Mouse (Mus musculus) left cerebral cortex, adult 9 months (tissue): ENCODE results near the gene Gm8720.
"Not testable (repeated sequence)": the region's sequence is repeated elsewhere in the genome, so short reads cannot be mapped to it uniquely, and the experiment has no call there.

ENCODE experiments used
- DNase-seq, 2 experiments: peaks; one replicate each; pipeline ENCODE4 v3.0.0; 2022; ENCODE audit warnings: low spot score in 2 of 2

The Gm8720 gene

DNA sequence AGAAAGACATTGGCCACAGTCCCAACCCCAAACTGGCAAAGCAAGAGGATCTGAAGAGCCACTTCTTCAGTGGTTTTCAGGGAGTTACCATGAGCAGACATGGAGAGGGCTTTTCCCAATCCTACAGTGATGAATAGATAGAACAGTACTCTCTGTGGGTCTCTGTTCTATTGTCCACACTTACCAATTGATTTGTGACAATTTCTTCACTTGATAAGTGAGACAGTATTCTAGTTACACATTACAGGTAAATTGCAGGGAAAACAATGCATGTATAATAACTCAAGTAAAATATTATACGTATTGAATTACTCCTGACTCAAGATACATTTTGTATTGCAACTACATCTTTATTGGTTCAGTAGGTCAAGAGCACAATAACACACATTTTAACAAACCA is at the start of gene Gm8720:
Gm8720 (minus strand) TSS at position 101 of the 400 bp plus-strand sequence.
- not testable (repeated sequence) for DNase-seq

DNA sequence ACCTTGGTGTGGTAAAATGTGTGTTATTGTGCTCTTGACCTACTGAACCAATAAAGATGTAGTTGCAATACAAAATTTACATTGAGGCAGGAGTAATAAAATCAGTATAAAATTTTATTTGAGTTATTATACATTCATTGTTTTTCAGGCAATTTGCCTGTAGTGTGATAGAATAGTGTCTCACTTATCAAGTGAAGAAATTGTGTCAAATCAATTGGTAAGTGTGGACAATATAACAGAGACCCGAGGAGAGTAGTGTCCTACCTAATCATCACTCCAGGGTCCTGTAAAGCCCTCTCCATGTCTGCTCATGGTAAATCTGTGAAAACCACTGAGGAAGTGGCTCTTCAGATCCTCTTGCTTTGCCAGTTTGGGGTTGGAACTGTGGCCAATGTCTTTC is 12.0 kb downstream of the Gm8720 start, which contains the start of gene Vmn1r163:
Vmn1r163 (plus strand) TSS at position 301 of the 400 bp plus-strand sequence.
- not testable (repeated sequence) for DNase-seq

DNA sequence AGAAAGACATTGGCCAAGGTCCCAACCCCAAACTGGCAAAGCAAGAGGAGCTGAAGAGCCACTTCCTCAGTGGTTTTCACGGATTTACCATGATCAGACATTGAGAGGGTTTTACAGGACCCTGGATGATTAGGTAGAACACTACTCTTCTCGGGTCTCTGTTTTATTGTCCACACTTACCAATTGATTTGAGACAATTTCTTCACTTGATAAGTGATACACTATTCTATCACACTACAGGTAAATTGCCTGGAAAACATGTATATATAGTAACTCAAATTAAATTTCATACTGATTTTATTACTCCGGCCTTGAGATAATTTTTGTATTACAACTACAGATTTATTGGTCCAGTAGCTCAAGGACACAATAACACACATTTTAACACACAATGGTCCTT is 47.4 kb downstream of the Gm8720 start, which contains the start of gene Gm4216:
Gm4216 (minus strand) TSS at position 101 of the 400 bp plus-strand sequence.
- DNase-seq, result not testable (repeated sequence)
